Mouse (Mus musculus) embryonic facial prominence, embryonic 14.5 days (tissue): ENCODE measurements at regions not wholly inside any gene's neighbourhood (a gene's known extent, or its start where the extent isn't known, plus 50 kb on each side); places are given as distances from the start of the nearest gene placed in this dataset.

Experiments
- ATAC-seq: fragments of 200-750 bp; cut with Nextera tagmentation; 2 replicates; pipeline ENCODE4 v1.8.0; 2017; ENCODE audit warnings: low read depth, moderate number of reproducible peaks, moderate TSS enrichment
- DNase-seq: peaks from one replicate; pipeline ENCODE4 v3.0.0-alpha.2; 2015; ENCODE audit warnings: low spot score
- H3K27ac ChIP-seq: fragments of 300-500 bp; sonication (generic); replicated peaks from 2 replicates; pipeline ENCODE4 v1.5.1; 2014; ENCODE audit warnings: low read depth, mild to moderate bottlenecking, low read length, moderate library complexity
- H3K27me3 ChIP-seq: fragments of 300-500 bp; sonication (generic); replicated peaks from 2 replicates; pipeline ENCODE4 v1.6.1; 2014; ENCODE audit warnings: low read length; ENCODE audit not compliant: control insufficient read depth, insufficient read depth
- H3K36me3 ChIP-seq: fragments of 300-500 bp; sonication (generic); 2 replicates; pipeline ENCODE4 v1.6.1; 2014; ENCODE audit warnings: low read length, mixed read lengths; ENCODE audit not compliant: control insufficient read depth, insufficient read depth
- H3K4me1 ChIP-seq: fragments of 300-500 bp; sonication (generic); 2 replicates; pipeline ENCODE4 v1.6.1; 2014; ENCODE audit warnings: antibody characterized with exemption, low read length; ENCODE audit not compliant: control insufficient read depth, insufficient read depth
- H3K4me2 ChIP-seq: fragments of 300-500 bp; sonication (generic); 2 replicates; pipeline ENCODE4 v1.6.1; 2014; ENCODE audit warnings: low read depth, mild to moderate bottlenecking, low read length, moderate library complexity, mixed read lengths
- H3K4me3 ChIP-seq: fragments of 300-500 bp; sonication (generic); 2 replicates; pipeline ENCODE4 v1.5.1; 2014; ENCODE audit warnings: low read depth, mild to moderate bottlenecking, low read length
- H3K9ac ChIP-seq: fragments of 300-500 bp; sonication (generic); 2 replicates; pipeline ENCODE4 v1.6.1; 2014; ENCODE audit warnings: low read depth, mild to moderate bottlenecking, low read length, moderate library complexity, mixed read lengths
- H3K9me3 ChIP-seq: fragments of 300-500 bp; sonication (generic); 2 replicates; pipeline ENCODE4 v1.6.1; 2016; ENCODE audit warnings: low read length; ENCODE audit not compliant: control insufficient read depth
- WGBS: fragments of 180-500 bp; shearing (Covaris S2); extraction: QIAGEN DNeasy Blood & Tissue Kit; methylation state at CpG from one replicate; pipeline ENCODE4 v1.1.7; 2014; 5-methylcytosine and 5-hydroxymethylcytosine counted together

- Histone ChIP-seq H3K4me3 (no peak overlapping the region), H3K4me1 (no peaks in the 10 kb centered on the region), H3K9me3 (no peaks in the 10 kb centered on the region), H3K27ac (no peak overlapping the region), H3K36me3 (no peaks in the 10 kb centered on the region), H3K4me2 (no peak overlapping the region), H3K27me3 (no peaks in the 10 kb centered on the region), H3K9ac (no peak overlapping the region)
- DNase-seq (no peak), ATAC-seq (peak; percentile 22; the same call in 1 of the 2 replicates)
- 60% methylated on average over 3 of the region's 3 CpGs for WGBS
These were observed 1102.4 kb upstream of the Pcdh20 start for GRCm38 (mm10) chr14:89573576-89573975.

GRCm38 (mm10) chr14:89571703-89572102 is 1100.5 kb upstream of the Pcdh20 start:
- Histone ChIP-seq H3K9me3 (no peaks in the 10 kb centered on the region), H3K4me3 (no peak overlapping the region), H3K4me1 (no peaks in the 10 kb centered on the region), H3K27ac (no peak overlapping the region), H3K27me3 (no peaks in the 10 kb centered on the region), H3K9ac (no peak overlapping the region), H3K4me2 (no peak overlapping the region), H3K36me3 (no peaks in the 10 kb centered on the region)
- 68% methylated on average over 1 of the region's 1 CpGs for WGBS
- no peak for DNase-seq
- ATAC-seq: no peak

DNA sequence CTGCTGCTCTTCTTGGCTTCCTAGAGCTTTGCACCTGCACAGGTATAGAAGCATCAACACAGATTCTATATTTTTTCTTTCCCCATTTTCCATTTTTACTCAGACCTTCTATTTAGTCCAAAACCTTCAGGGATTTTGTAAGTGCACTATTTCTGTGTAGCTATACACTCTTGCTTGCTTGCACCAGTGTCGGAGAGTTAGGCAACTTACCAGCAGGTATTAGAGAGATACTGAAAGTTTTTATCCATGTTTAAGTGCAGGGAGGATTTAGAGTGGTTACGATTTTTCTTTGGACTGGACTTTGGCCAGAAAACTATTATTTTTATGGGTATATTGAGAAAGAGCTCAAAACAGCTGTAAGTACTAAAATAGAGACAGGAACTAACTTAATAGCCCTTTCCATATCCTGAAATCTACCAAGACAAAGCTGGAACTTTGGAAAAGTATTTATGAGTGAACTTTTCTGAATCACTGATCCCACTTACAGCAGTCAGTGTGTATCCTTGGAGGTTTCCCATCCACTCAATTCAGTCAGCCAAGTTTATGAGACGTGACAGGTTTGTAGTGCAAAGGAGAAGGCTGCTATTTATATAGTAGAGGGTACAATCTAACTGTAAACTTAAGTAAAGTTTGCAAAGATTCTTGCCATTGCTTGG is 1088.8 kb upstream of the Pcdh20 start:
- no peak for ATAC-seq
- Histone ChIP-seq H3K36me3 (no peaks in the 10 kb centered on the region), H3K9ac (no peak overlapping the region), H3K9me3 (no peaks in the 10 kb centered on the region), H3K4me1 (no peaks in the 10 kb centered on the region), H3K27me3 (no peaks in the 10 kb centered on the region), H3K4me3 (no peak overlapping the region), H3K4me2 (no peak overlapping the region), H3K27ac (no peak overlapping the region)
- DNase-seq: peak; percentile 16
- WGBS: 62% methylated on average over 3 of the region's 3 CpGs

DNA sequence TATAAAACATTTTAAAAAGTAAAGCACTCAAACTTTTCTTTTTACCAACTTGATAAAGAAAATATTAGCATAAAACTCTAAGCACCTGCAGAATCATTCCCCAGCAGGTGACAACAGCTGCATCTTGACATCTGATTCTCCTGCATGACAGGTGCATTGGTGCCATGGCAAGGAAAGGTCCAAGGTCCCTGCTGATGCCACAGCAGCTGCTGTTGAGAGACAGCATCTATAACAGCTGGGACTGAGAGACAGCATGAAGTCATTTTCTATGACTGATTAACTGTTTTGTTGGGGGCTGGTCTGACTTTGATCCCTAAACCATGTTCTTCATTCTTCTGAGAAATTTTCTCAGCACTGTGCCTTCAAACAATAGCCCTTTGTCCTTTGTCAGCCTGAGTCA is 1086.1 kb upstream of the Pcdh20 start:
- ATAC-seq (peak; percentile 68; the same call in 1 of the 2 replicates), DNase-seq (peak; percentile 68)
- no peaks in the 10 kb centered on the region for H3K27me3 ChIP-seq
- H3K4me3 ChIP-seq: no peak overlapping the region
- H3K27ac ChIP-seq: no peak overlapping the region
- no peak overlapping the region for H3K9ac ChIP-seq
- H3K36me3 ChIP-seq: no peaks in the 10 kb centered on the region
- no peaks in the 10 kb centered on the region for H3K9me3 ChIP-seq
- H3K4me1 ChIP-seq: no peaks in the 10 kb centered on the region
- H3K4me2 ChIP-seq: no peak overlapping the region

DNA sequence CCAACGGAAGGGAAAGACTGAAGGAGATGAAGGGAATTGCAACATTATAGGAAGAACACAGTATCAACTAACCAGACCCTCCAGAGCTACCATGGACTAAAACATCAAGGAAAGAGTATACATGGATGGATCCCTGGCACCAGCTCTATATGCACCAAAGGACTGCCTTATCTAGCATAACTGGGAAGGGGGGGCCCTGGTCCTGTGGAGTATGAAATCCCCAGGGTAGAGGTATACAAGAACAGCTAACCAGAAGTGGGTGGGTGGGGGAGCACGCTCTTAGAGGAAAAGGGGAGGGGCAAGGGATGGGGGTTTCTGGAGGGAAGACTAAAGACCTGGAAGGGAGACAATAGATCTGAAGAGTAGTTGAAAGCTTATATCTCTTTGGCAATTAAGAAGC is 1085.0 kb upstream of the Pcdh20 start:
- WGBS: 65% methylated on average over 2 of the region's 2 CpGs
- H3K4me3 ChIP-seq: no peak overlapping the region
- H3K4me2 ChIP-seq: no peak overlapping the region
- H3K9ac ChIP-seq: no peak overlapping the region
- no peak overlapping the region for H3K27ac ChIP-seq
- no peaks in the 10 kb centered on the region for H3K9me3 ChIP-seq
- DNase-seq: no peak
- H3K4me1 ChIP-seq: no peaks in the 10 kb centered on the region
- H3K27me3 ChIP-seq: no peaks in the 10 kb centered on the region
- peak; percentile 15; the same call in 1 of the 2 replicates for ATAC-seq
- H3K36me3 ChIP-seq: no peaks in the 10 kb centered on the region

- no peaks in the 10 kb centered on the region for H3K27me3 ChIP-seq
- H3K4me1 ChIP-seq: no peaks in the 10 kb centered on the region
- peak; percentile 23 for DNase-seq
- ATAC-seq: peak; percentile 77; the same call in 1 of the 2 replicates
- H3K9ac ChIP-seq: no peak overlapping the region
- no peaks in the 10 kb centered on the region for H3K9me3 ChIP-seq
- WGBS: 54% methylated on average over 3 of the region's 3 CpGs
- no peak overlapping the region for H3K4me2 ChIP-seq
- H3K36me3 ChIP-seq: no peaks in the 10 kb centered on the region
- no peak overlapping the region for H3K4me3 ChIP-seq
- H3K27ac ChIP-seq: no peak overlapping the region
These were observed 1082.9 kb upstream of the Pcdh20 start for GRCm38 (mm10) chr14:89554127-89554526.
